Mouse (Mus musculus) ovary, postnatal 10 days (tissue): ENCODE measurements around the gene Gm20388.

ENCODE experiments used
- DNase-seq: peaks from one replicate; pipeline ENCODE4 v3.0.0; 2022; ENCODE audit warnings: low spot score

The Gm20388 gene

GRCm38 (mm10) chr8:122726789-122727188 is 2816.1 kb downstream of the Gm20388 start:
- no peak for DNase-seq

- no peak for DNase-seq
Observed at GRCm38 (mm10) chr8:122727412-122727811, 2816.8 kb downstream of the Gm20388 start.

GRCm38 (mm10) chr8:122728630-122729029 is 2818.0 kb downstream of the Gm20388 start:
- no peak for DNase-seq

GRCm38 (mm10) chr8:122735110-122735509 is 2824.5 kb downstream of the Gm20388 start:
- DNase-seq: no peak

GRCm38 (mm10) chr8:122735542-122736473 is 2825.2 kb downstream of the Gm20388 start:
- DNase-seq: no peak

- no peak for DNase-seq
Observed at GRCm38 (mm10) chr8:122736623-122737022, 2826.0 kb downstream of the Gm20388 start.

GRCm38 (mm10) chr8:122737071-122737470 is 2826.4 kb downstream of the Gm20388 start:
- DNase-seq: no peak

GRCm38 (mm10) chr8:122737886-122738285 is 2827.2 kb downstream of the Gm20388 start:
- DNase-seq: no peak

GRCm38 (mm10) chr8:122739102-122739725 is 2828.6 kb downstream of the Gm20388 start:
- DNase-seq: no peak

- no peak for DNase-seq
Observed at GRCm38 (mm10) chr8:122742471-122742870, 2831.8 kb downstream of the Gm20388 start.

- DNase-seq: no peak
Observed at GRCm38 (mm10) chr8:122745022-122745749, 2834.5 kb downstream of the Gm20388 start.

GRCm38 (mm10) chr8:122745750-122746275 is 2835.2 kb downstream of the Gm20388 start:
- DNase-seq: no peak

- no peak for DNase-seq
Observed at GRCm38 (mm10) chr8:122746439-122746838, 2835.8 kb downstream of the Gm20388 start.

GRCm38 (mm10) chr8:122747825-122748224 is 2837.2 kb downstream of the Gm20388 start:
- no peak for DNase-seq

- no peak for DNase-seq
Observed at GRCm38 (mm10) chr8:122749333-122749958, 2838.8 kb downstream of the Gm20388 start.

GRCm38 (mm10) chr8:122751342-122751741 is 2840.7 kb downstream of the Gm20388 start:
- no peak for DNase-seq

- no peak for DNase-seq
Observed at GRCm38 (mm10) chr8:122752111-122752721, 2841.6 kb downstream of the Gm20388 start.

GRCm38 (mm10) chr8:122758597-122758996 is 2848.0 kb downstream of the Gm20388 start:
- DNase-seq: no peak

GRCm38 (mm10) chr8:122760116-122760515 is 2849.5 kb downstream of the Gm20388 start:
- DNase-seq: no peak

GRCm38 (mm10) chr8:122761109-122761508 is 2850.5 kb downstream of the Gm20388 start:
- no peak for DNase-seq

GRCm38 (mm10) chr8:122762731-122763266 is 2852.2 kb downstream of the Gm20388 start:
- no peak for DNase-seq
